Mouse (Mus musculus): ENCODE measurements at regions not wholly inside any gene's neighbourhood (a gene's known extent, or its start where the extent isn't known, plus 50 kb on each side); places are given as distances from the start of the nearest gene placed in this dataset.

DNA sequence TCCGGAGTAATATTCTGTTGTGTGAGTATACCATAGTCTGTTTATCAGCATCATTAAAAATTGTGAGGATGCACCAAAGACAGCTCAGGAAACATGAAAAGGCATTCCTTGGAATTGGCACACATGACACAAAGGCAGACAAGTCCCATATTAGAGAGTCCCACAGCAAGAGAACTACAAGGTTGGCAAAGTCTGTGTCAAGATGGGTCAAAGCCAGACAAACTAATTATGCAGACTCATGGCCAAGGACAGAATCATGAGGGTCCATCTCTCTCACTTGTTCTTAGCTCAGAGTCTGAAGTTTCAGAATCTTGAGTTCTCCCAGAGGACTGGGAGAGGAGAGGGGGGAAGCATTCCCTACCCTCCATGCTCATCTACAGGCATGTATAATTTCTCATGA is 731.1 kb downstream of the Adgrl2 start:
- H3K36me3 ChIP-seq (ENCODE audit: control insufficient read depth, insufficient read depth, low read length), result no peaks in the 10 kb centered on the region
- 91% methylated on average over 1 of the region's 1 CpGs for WGBS
- H3K27me3 ChIP-seq (ENCODE audit: control insufficient read depth, insufficient read depth, low read length), result no peaks in the 10 kb centered on the region
- no peak overlapping the region for H3K4me3 ChIP-seq (ENCODE audit: low read depth, low read length)
- no peaks in the 10 kb centered on the region for H3K4me1 ChIP-seq (ENCODE audit: control insufficient read depth, insufficient read depth, insufficient read length, low read length)
- no peak for TF ChIP-seq POLR2A (IDR thresholded peaks at IDR 0.05; ENCODE audit: low read depth, low read length)
- no peak overlapping the region for H3K27ac ChIP-seq (ENCODE audit: insufficient read depth, low read depth, low read length)

DNA sequence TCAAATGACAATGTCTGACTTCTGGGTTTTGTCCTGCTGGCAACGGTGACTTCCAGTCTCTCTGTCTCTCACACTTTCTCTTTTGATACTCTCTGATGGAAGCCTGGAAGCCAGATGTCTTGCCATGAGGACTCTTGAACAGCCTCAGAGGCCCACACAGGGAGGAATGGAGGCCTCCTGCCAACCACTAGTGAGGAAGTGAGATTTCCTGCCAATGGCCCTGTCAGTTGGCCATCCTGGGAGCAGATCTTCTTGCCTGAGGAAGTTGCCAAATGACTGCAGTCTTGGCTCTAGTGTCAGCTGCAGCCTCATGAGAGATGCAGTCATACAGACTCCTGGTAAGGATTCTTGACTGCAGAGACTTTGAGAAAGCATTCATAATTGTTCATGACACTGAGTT is 741.7 kb downstream of the Adgrl2 start:
- WGBS, result 53% methylated on average over 1 of the region's 1 CpGs
- Histone ChIP-seq H3K27ac (ENCODE audit: insufficient read depth, low read depth, low read length) (no peak overlapping the region), H3K4me1 (ENCODE audit: control insufficient read depth, insufficient read depth, insufficient read length, low read length) (no peaks in the 10 kb centered on the region), H3K36me3 (ENCODE audit: control insufficient read depth, insufficient read depth, low read length) (no peaks in the 10 kb centered on the region), H3K27me3 (ENCODE audit: control insufficient read depth, insufficient read depth, low read length) (no peaks in the 10 kb centered on the region), H3K4me3 (ENCODE audit: low read depth, low read length) (no peak overlapping the region)
- no peak for TF ChIP-seq CTCF (IDR thresholded peaks at IDR 0.05; ENCODE audit: extremely low read depth, insufficient read length, insufficient replicate concordance, low read depth, low read length)

DNA sequence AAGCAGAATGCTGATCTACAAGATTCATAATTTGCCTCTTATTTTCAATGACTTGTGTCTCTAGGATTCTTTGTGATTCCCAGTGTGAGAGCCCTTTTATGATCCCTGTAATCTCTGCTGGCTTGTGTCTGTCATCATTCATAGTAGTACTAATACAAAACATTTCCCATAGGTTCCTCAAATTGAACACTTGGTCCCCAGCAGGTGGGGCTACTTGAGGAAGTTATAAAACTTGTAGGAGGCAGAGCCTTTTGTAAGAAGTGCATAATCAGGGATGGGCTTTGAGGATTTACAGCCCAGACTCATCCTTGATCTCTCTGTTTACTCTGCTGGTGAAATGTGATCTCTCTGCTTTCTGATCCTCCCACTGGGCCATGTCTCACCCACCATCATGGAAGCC is 743.6 kb downstream of the Adgrl2 start:
- H3K27ac ChIP-seq (ENCODE audit: insufficient read depth, low read depth, low read length), result no peak overlapping the region
- no peak for TF ChIP-seq POLR2A (IDR thresholded peaks at IDR 0.05; ENCODE audit: low read depth, low read length)
- no peak for TF ChIP-seq CTCF (IDR thresholded peaks at IDR 0.05; ENCODE audit: extremely low read depth, insufficient read length, insufficient replicate concordance, low read depth, low read length)

DNA sequence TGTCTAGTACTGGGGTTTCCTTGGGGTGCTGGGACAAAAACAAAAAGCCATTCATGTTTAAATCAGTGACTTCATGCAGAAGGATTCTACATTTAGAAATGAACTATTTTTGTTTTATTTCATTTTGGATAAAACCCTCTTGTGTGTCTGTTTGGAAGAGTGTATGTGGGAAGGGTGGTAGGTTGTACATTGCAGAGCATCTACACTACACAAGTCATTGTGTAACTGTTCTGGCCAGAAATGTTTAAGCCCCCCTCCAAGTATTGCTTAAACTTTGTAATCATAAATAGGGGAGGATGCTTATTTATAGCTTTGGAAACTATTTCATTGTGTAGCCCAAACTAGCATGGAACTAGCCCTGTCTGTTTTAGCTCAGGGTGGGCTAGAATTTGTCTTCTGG is 752.3 kb downstream of the Adgrl2 start:
- Histone ChIP-seq H3K4me1 (ENCODE audit: control insufficient read depth, insufficient read depth, insufficient read length, low read length) (no peaks in the 10 kb centered on the region), H3K27ac (ENCODE audit: insufficient read depth, low read depth, low read length) (no peak overlapping the region), H3K36me3 (ENCODE audit: control insufficient read depth, insufficient read depth, low read length) (no peaks in the 10 kb centered on the region), H3K27me3 (ENCODE audit: control insufficient read depth, insufficient read depth, low read length) (no peaks in the 10 kb centered on the region), H3K4me3 (ENCODE audit: low read depth, low read length) (no peak overlapping the region)
- TF ChIP-seq CTCF (IDR thresholded peaks at IDR 0.05; ENCODE audit: extremely low read depth, insufficient read length, insufficient replicate concordance, low read depth, low read length), result no peak

More for the DNA sequence above, 743.6 kb downstream of the Adgrl2 start:
- no peak overlapping the region for H3K4me3 ChIP-seq (ENCODE audit: low read depth, low read length)
- H3K27me3 ChIP-seq (ENCODE audit: control insufficient read depth, insufficient read depth, low read length), result no peaks in the 10 kb centered on the region
- no peaks in the 10 kb centered on the region for H3K4me1 ChIP-seq (ENCODE audit: control insufficient read depth, insufficient read depth, insufficient read length, low read length)
- H3K36me3 ChIP-seq (ENCODE audit: control insufficient read depth, insufficient read depth, low read length), result no peaks in the 10 kb centered on the region

DNA sequence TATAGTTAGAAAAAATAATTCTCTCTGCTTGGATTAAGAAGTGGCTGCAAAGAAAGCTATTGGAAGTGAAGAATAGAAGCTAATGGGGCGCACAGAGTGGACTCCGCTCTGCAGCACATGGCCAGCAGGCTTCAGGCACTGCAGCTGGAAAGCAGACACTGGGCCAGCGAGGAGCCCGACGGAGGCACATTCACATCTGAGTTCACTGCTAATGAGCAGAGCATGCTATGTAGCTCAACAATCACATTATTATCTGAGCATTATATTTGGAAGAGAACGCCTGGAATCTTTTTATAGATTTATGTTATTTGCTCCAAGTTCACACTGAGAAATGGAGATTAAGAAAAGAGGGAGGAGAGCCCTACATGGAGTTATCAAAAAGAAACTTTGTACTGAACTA is 752.8 kb downstream of the Adgrl2 start:
- H3K4me3 ChIP-seq (ENCODE audit: low read depth, low read length), result no peak overlapping the region
- no peak for TF ChIP-seq CTCF (IDR thresholded peaks at IDR 0.05; ENCODE audit: extremely low read depth, insufficient read length, insufficient replicate concordance, low read depth, low read length)
- no peak for TF ChIP-seq POLR2A (IDR thresholded peaks at IDR 0.05; ENCODE audit: low read depth, low read length)
- WGBS, result 62% methylated on average over 6 of the region's 6 CpGs
- H3K4me1 ChIP-seq (ENCODE audit: control insufficient read depth, insufficient read depth, insufficient read length, low read length), result no peaks in the 10 kb centered on the region
- no peak overlapping the region for H3K27ac ChIP-seq (ENCODE audit: insufficient read depth, low read depth, low read length)
- H3K27me3 ChIP-seq (ENCODE audit: control insufficient read depth, insufficient read depth, low read length), result no peaks in the 10 kb centered on the region
- no peaks in the 10 kb centered on the region for H3K36me3 ChIP-seq (ENCODE audit: control insufficient read depth, insufficient read depth, low read length)

DNA sequence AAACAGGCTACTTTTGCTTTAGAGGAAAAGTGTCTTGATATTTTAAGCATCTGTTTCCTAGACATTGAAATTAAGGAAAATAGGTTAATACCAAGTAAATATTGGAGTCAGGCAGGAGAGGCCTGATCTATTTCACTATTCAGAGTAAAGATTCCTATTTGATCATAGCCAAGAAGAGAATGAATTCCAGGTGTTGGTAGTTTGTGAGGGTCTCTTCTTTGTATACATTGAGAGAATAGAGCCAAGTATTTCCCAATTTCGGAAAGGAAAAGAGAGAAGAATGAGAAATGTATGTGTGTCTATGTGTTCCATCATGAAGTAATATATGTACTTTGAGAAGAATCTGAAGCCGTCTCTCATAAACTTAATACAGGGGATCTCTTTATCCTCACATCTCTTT is 756.7 kb downstream of the Adgrl2 start:
- no peak for TF ChIP-seq CTCF (IDR thresholded peaks at IDR 0.05; ENCODE audit: extremely low read depth, insufficient read length, insufficient replicate concordance, low read depth, low read length)
- TF ChIP-seq POLR2A (IDR thresholded peaks at IDR 0.05; ENCODE audit: low read depth, low read length), result no peak
- Histone ChIP-seq H3K27ac (ENCODE audit: insufficient read depth, low read depth, low read length) (no peak overlapping the region), H3K27me3 (ENCODE audit: control insufficient read depth, insufficient read depth, low read length) (no peaks in the 10 kb centered on the region), H3K36me3 (ENCODE audit: control insufficient read depth, insufficient read depth, low read length) (no peaks in the 10 kb centered on the region), H3K4me3 (ENCODE audit: low read depth, low read length) (no peak overlapping the region), H3K4me1 (ENCODE audit: control insufficient read depth, insufficient read depth, insufficient read length, low read length) (no peaks in the 10 kb centered on the region)
- WGBS, result 85% methylated on average over 2 of the region's 2 CpGs

DNA sequence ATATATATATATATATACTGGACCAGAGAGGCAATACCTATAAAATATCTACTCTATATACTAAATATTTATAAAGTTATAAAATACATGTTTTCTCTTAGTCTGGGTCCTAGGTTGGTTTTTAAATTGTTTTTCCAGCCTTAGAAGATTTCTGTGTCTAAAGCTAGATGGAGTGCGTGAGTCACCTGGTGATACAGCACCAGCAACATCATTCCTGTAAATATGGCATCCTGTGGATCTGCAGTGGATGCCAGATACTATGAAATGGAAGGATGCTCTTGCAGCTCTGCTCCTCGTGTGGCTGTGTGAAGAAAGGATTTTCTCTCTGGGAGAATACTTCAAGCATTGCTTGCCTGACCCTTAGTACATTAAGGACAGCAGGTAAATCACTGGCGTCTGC is 761.2 kb downstream of the Adgrl2 start:
- Histone ChIP-seq H3K27me3 (ENCODE audit: control insufficient read depth, insufficient read depth, low read length) (no peaks in the 10 kb centered on the region), H3K27ac (ENCODE audit: insufficient read depth, low read depth, low read length) (no peak overlapping the region), H3K36me3 (ENCODE audit: control insufficient read depth, insufficient read depth, low read length) (no peaks in the 10 kb centered on the region), H3K4me1 (ENCODE audit: control insufficient read depth, insufficient read depth, insufficient read length, low read length) (peaks cover 5% of the 10 kb centered on the region; the same call in 1 of the 2 replicates), H3K4me3 (ENCODE audit: low read depth, low read length) (no peak overlapping the region)
- WGBS, result 77% methylated on average over 3 of the region's 3 CpGs
- TF ChIP-seq POLR2A (IDR thresholded peaks at IDR 0.05; ENCODE audit: low read depth, low read length) (no peak), CTCF (IDR thresholded peaks at IDR 0.05; ENCODE audit: extremely low read depth, insufficient read length, insufficient replicate concordance, low read depth, low read length) (no peak)

DNA sequence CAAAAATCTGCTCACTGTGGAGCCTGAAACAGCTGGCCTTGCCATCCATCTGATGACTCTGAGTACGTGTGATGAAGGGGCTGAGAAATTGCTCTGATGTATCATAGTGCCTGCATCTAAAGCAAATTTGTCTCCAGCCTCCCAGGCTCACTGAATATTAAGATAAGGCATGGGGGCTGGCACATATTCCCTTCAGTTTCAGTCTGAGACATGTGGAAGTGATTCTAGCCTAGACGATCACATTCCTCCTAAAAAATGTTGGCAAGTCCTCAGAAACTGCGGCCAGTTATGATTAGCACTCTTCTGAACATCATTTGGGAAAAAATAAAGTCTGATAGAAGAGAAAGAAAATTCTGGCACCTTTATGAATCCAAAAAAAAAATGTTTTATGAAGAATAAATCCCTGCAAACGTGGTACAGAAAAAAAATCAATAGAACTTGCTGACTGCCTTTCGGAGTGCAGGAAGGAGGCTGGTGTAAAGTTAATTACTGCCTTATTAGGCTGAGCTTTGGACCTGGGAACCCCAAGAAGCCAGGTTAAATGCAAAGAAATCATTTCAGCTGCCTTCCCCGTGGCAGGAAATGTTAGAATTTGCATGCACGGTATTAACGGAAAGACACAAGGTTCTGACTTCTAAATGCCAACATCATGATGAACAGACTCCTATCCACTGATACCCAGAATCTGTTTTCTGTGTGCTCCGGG is 762.2 kb downstream of the Adgrl2 start:
- TF ChIP-seq POLR2A (IDR thresholded peaks at IDR 0.05; ENCODE audit: low read depth, low read length) (no peak), CTCF (IDR thresholded peaks at IDR 0.05; ENCODE audit: extremely low read depth, insufficient read length, insufficient replicate concordance, low read depth, low read length) (no peak)
- Histone ChIP-seq H3K4me3 (ENCODE audit: low read depth, low read length) (no peak overlapping the region), H3K27me3 (ENCODE audit: control insufficient read depth, insufficient read depth, low read length) (no peaks in the 10 kb centered on the region), H3K27ac (ENCODE audit: insufficient read depth, low read depth, low read length) (no peak overlapping the region), H3K4me1 (ENCODE audit: control insufficient read depth, insufficient read depth, insufficient read length, low read length) (peaks cover 5% of the 10 kb centered on the region; the same call in 1 of the 2 replicates), H3K36me3 (ENCODE audit: control insufficient read depth, insufficient read depth, low read length) (no peaks in the 10 kb centered on the region)
- WGBS, result 20% methylated on average over 9 of the region's 9 CpGs
